Mouse (Mus musculus) cerebellum, postnatal 10 days (tissue): ENCODE measurements around the gene Hectd4.
"Not testable (repeated sequence)": the region's sequence is repeated elsewhere in the genome, so short reads cannot be mapped to it uniquely, and the experiment has no call there.

ENCODE experiments used
- DNase-seq, 2 experiments: peaks; one replicate each; pipeline ENCODE4 v3.0.0; 2021; ENCODE audit warnings: mixed read lengths in 2 of 2

Gene Hectd4

DNA sequence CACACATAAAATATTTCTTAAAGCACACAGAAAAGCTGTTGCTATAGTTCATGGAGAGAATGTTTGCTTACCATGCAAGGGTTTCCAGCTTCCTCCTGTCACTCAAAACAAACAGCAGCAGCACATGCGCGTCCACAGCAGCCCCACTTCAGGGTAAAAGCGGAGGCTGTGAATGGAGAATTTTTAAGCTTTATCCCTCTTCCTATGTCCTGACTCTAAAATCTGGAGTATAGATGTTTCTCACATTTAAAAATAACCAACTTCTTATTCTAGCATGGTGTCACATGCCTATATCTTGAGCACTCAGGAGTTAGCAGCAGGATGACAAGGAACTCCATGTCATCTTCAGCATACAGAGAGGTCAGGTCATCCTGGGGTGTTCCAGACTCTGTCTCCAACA lies 70.3 kb downstream of the Hectd4 start:
- no peak for DNase-seq

DNA sequence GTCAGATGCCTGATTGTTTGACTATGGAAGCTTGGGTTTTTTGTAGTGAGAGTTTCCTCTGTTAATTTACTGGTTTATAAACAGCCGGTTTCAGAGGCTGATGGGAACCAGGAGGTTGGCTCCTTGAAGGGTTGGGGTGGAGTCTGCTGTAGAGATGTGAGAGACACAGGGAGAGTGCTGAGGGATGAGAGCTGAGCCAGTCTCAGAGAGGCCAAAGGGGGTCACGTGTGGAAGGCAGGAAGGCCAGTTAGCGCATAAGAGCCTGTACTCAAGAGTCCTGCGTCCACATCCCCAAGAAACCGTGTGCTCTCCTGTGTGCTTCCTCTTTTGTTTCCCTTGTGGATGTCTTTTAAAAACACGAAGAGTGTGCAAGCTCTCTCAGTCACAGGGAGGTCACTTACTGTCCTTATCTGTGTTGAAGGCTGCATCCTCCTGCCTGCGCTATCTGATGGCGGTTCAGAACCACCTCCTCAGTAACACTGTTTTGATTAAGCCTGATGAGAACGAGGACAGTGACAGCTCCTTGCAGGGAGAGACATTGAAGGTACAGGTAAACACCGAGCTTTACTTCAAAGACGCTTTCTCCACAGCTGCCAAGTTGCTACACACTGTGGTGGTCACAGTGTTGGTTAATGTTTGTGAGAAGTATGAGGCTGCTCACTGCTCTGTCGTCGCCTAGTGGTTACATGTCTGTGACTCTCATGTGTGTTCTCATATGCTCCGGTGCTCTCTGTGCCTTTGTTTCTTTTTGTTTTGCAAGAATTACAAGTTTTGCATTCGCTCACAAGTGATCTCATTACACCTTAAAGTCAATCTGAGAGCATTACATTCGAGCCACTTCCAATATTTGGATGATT lies 72.5 kb downstream of the Hectd4 start:
- no peak for DNase-seq

DNA sequence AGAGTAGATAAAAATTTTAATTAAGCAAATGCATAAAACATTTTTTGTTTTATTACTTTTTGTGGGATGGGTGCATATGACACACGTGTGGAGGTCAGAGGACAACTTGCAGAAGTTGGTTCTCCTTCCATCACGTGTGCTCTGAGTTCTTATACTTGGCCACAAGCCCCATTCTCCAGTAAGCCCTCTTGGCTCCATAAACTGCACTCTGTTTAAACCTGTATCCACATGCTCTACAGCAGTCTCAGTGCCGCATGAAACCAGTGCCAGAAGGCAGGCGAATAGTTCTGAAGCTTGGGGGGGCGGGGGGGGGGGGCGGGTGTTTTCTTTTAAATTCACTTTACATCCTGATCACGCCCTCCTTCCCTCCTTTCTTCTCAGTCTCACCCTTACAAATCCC lies 85.0 kb downstream of the Hectd4 start:
- no peak for DNase-seq

DNA sequence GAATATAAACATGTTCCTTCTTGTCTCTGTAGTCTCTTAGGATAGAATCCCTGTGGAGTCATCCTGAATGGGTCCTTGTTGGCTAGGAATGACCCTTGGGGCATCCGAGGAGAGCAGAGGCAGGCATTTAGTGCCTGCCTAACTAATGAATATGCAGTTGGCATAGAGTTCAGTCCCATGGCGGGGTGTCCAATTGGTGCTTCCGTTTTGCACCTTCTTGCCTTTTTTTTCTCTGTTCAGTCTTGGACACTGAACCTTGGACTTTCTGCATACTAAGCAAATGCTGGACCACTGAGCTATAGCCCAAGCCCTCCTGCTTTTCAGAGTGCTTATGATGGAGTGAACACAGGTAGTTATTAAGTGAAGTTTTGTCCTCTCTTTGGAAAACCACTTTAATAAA lies 87.6 kb downstream of the Hectd4 start:
- DNase-seq, result no peak

DNA sequence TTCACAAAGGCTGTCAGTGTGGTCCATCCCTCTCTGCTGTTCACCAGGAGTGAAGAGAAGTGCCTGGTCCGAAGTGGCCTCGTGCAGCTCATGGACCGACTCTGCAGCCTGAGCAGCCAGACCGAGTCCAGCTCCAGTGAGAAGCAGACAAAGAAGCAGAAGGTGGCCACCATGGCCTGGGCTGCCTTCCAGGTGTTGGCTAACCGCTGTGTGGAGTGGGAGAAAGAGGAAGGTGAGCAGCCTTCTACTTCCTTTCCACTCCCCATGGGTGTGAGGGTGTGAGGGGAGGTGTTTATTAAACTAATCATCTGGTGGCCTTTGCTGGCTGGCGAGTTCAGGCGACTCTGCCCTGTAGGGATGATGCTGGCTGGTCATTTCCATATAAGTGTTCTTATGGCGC lies 91.6 kb downstream of the Hectd4 start:
- no peak for DNase-seq

DNA sequence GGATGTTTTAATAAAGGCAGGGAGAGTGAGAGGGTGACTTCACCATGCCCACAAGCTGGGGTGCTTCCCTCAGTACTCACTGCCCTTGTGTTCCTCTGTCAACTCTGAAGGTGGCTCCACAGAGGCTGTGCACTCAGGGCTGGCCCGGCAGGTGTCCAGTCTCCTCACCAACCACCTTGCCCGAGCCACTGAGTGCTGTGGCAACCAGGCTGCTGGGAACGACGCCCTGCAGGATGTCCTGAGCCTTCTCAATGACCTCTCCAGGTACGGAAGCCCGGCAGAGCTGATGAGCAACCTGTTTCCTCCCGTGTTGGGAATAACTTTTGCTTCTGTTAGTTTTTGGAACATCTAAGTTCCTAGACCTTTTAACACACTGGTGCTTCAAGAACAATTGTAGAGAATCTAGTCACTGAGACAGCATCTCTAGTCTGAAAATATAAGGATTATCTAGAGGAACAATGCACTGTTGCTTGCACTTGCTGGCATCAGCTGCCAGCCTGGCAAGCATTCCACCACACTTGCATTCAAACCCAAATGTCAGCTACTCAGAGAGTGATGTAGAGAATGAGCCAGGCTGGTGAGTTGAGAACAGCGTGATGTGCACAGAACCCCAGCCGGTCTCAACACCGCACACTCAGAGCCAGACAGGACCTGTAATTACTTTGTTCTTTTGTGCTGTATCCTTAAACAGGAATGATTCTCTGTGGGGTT lies 93.9 kb downstream of the Hectd4 start:
- no peak for DNase-seq

DNA sequence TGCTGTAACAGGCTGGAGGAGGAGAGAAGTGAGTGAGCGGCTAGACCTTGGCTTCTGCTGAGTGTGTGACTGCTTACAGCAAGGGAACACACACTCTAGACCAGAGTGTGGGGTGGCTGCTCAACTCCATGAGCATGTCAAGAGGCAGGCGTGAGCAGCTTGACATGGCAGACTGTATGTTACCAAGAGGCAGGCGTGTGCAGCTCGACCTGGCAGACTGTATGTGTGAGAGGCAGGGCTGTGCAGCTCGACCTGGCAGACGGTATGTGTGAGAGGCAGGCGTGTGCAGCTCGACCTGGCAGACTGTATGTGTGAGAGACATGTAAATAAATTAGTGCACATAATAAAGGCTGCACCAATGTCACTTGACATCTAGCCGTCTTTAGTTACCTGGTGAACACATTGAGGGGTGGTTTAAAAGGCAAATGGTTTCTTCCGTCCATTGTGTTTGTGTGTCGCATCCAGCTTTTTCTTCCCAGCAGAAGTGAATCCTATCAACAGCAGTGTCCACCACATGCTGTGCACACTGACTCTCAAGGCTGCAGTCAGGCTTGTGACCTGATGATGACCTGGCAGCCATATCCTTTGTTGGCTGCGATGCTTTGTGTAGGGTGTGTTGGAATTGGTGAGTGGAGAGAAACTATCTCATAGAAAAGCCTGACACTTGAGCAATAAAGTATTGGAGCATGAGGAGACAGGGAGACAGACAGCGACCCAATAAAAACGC lies 106.2 kb downstream of the Hectd4 start:
- DNase-seq, result no peak

DNA sequence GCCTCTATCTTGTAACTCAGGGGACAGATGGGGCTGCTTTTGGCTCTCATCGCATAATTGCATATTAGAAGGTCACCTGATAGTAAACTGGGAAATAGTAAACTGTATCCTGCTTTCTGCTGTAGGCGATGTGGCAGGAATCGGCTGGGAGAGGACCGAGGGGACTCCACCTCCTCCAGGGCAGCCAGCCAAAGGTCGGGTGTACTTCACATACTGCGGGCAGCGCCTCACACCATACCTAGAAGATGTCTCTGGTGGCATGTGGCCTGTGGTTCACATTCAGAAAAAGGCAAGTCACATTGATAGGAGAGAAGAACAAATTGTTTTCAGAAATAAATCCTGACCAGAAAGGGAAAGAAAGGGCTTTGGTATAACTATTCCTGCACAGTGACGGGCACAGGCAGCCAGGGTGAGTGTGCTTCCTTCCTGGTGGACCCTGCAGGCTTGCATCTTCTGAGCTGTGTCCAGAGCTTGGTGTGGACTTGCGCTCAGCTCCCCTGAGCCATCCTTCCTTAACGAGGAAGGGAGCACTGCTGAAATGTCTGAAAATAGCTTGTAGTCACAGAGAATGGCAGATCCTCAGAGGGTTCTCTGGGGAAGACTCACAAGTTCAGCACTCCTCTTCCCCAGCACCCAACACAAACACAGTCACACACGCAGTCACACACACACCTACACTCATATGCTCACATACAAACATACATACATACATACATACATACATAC lies 109.5 kb downstream of the Hectd4 start:
- peak in 1 of 2 experiments; percentile 29 for DNase-seq

DNA sequence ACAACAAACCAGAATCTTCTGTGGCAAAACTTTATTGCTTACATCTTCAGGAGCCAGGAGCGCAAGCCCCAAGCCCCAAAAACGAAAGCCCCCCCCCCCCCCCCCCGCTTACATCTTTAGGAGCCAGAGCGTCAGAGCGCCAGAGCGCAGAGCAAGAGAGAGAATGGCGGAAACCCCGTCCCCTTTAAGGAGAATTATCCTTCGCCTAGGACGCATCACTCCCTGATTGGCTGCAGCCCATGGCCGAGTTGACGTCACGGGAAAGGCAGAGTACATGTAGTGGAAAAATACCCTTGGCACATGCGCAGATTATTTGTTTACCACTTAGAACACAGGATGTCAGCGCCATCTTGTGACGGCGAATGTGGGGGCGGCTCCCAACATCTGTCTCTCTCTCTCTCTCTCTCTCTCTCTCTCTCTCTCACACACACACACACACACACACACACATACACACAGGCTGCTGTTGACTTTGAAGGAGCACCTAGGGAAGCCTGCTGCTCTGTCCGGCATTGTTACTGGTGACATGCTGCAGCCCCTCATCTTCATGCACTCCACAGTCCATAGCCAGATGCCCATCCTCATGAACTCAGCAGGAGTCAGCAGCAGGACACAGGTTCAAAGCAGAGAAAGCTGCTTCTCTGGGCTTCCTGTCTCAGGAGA lies 110.3 kb downstream of the Hectd4 start:
- DNase-seq, result not testable (repeated sequence)

DNA sequence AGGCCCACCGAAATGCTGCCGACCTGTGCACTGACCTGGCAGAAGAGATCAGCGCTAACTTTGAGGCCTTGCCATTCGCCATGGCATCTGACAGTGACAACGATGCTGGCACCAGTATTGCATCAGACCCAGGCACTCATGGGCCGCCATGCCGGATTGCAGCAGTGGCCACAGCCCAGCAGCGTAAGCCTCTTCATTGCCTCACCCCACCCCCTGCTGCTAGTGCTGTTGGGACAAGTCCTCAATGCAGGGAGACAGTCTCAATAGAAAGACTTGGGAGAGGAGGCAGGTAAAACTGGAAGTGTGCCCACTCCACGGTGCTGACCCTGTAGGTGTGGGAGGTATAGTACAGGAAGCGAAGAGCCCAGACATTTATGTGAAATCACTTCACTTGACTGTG lies 111.7 kb downstream of the Hectd4 start:
- DNase-seq, result peak in 1 of 2 experiments; percentile 27

DNA sequence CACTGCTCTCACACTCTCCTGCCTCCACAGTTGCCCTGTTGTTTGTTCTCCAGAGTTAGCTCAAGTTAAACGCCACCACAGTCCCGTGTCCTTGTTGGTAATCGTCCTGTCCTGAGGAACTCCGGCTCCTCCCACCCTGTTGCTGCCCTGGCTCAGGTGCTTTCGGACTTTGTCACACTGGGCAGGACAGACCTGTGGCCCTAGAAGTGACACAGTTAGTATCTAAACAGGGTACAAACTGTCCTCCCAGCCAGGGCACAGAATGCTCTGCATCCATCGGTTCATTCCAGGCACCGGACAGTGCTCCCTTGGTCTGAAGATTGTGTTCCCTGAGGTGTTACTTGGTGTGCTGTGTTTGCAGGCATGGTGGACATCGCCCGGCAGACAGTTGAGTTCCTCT lies 114.0 kb downstream of the Hectd4 start:
- no peak for DNase-seq

DNA sequence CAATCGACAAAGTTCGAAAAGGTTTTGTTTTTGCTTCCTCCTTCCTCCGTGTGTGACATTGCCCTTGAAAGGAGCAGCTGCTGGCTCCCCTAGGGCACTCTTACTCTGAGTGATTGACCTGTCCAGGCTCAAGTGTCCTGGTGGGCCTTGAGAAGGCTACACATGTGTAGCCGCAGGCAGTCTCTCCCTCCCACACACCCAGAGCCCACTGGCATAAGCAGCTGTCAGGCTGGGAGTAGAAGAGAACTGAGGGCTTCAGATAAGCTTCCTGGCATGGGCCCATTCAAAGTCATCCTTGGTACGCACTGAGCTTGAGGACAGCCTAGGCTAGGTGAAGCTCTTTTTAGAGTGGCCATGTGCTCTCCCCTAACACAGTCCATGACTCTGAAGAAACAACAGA lies 114.4 kb downstream of the Hectd4 start:
- no peak for DNase-seq

DNA sequence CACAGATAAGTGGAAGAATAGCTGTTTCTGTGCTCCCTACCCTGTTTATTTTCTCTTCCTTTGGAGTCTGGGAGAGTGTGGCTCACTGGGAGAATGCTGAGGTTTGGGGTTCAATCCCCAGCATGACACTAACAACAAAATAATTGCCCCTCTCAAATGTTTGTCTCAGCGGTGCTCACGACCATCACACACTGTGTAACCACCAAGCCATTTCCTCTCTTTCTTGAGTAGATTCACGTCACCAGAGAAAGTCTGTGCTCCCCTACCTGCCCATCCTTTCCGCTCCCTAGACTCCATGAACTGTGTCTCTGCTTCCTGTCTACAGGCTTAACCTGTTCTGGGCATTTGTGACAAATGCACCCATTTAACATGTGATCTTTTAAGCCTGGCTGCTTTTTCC lies 115.4 kb downstream of the Hectd4 start:
- DNase-seq, result no peak

DNA sequence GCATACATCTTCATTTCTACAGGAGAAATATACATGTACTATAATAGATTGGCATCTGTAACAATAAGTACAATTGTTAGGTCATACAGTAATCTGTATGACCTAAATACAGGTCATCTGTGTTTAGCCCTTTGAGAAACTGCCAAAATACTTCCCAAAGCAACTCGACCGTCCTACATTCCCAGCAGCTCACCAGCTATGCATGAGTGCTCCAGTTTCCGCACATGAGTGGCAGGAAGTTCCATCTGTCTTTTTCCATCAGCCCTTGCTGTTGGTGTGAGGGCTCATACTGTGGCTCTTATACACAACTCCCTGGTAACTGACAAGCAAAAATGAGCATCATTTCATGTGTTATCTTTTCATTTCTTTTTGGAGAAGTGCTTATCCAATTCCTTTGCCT lies 116.0 kb downstream of the Hectd4 start:
- peak; percentile 32 to 44 for DNase-seq

DNA sequence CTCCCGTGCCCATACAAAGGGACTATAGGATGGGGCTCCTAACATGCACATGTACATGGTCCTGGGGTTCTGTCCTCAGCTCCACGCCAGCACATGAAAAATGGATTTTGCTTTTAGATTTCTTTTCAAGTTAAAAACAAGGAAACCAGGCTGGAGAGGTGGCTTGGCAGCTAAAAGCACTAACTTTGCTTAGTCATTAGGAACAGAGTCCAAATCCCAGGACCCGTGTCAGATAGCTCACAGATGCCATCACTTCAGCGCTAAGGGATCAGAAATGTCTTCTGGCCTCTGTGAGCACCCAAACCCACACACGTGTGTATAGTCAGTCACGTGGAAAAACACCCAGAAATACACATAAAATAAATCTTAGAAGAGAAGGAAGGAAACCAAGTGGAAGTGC lies 116.8 kb downstream of the Hectd4 start:
- DNase-seq, result no peak

DNA sequence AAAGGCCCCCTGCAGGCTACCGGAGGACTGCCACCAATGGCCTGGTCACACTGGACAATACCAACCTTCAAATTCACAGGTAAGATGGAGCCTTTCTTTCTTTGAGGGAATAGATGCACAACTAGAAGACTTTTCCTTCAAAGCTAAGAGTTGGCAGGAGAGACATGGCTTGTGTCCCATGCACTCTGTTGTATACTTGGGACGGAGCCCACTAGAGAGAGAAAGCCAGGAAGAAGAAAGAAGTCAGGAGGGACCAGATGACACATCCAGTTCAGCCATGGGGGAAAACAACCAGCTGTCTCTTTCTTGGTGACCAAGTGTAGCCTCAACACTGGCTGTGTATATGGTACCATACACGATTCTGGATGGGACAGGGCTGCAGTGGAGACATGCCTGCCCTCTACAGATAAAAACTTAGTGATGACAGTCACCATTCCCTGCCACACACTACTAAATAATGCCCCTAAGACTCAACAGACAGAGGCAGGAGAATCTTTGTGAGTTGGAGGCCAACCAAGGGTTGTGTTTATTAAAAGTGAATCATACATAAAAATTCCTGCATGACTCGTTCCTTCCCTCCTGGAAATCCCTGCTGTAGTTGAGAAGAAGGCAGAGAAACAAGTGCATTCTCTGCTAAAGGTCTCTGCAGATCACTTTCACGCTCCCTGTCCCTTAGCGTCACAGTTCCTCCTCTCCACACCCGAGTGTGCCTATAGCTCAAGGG lies 119.7 kb downstream of the Hectd4 start:
- peak; percentile 66 to 69 for DNase-seq

DNA sequence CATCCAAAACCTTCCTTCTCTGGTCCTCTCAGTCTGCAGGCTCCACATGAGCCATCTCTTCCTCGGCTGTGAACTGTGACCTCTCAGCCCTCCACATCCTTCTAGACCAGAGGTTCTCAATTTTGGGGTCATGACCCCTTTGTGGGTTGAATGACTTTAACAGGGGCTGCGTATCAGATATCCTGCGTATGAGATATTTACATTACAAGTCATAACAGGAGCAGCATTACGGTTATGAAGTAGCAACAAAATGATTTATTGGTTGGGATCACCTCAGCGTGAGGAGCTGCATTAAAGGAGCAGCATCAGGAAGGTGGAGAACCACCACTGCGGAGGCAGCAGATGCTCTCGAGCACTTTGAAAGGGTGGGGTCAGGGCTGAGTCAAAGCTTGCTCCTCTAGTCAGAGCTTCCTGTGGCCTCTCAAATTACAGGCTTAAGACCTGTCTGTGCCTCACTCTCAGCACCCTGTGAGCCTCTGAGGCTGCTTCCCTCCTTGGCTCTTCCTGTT lies 121.0 kb downstream of the Hectd4 start:
- DNase-seq, result no peak

DNA sequence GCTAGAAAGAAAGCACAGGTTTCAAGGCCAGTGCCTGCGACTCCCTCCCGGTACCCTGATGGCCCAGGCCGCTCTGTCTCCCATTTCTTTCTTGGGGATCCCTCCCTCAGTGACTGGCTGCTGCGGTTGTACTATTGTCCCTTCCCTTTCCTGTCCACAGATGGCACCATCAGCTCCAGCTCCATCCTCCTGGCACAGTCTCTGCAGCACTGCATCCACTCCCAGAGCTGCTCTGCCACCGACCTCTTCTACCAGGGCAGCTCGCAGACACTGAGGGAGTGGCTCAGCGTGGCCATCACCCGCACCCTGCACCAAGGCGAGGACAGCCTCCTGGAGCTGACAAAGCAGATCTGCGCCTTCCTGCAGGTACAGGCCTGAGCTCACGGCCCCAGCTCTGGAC lies 122.5 kb downstream of the Hectd4 start:
- no peak for DNase-seq

DNA sequence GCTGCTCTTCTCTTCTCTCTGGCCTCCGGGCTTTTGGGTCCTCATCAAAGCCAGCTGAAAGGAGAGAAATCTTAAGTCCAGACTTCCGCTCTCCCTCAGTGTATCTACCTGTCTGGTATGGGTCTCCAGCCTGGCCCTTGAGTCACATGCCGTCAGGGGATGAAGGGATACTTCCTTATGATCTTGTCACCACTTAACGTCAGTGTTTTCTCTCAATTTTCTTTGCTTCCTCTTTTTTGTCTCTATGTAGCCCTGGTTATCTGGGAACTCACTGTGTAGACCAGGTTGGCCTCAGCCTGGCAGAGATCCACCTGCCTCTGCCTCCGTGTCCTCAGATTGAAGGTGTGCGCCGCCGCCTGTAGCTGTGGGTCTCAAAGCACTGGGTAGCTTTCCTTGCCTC lies 124.0 kb downstream of the Hectd4 start:
- no peak for DNase-seq

DNA sequence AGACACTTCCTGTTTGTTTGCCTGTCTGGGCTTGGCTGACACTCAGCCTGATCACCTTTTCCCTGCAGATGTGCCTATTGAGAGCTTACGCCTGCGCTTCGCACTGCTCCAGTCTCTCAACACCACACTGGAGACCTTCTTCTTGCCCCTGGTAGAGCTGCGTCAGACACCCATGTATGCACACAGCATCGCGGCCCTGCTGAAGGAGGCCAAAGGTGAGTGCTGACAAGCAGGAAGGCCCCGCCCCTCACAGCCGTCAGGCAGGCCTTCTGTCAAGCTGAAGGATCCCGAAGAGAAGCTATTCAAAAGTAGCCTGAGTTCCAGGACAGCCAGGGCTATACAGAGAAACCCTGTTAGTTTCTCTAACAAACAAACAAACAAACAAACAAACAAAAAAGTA lies 139.2 kb downstream of the Hectd4 start:
- no peak for DNase-seq

DNA sequence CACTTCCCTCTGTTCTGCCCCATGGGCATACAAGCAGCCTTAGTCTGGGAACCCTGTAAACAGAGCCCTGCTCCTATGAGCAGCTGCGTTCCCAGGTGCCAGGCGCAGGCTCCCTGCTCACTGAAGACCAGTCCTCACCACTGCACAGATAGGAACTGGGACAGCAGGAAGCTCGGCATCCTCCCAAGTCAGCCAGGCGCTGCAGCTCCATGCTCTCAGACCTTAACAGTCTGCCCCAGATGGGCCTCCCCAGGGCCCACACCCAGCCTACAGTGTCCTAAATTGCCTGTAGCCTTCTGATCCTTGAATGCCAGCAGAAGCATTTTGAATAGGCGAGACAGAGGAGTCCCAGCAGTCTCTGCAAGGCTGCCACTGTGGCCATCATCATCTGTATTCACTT lies 141.7 kb downstream of the Hectd4 start:
- no peak for DNase-seq

DNA sequence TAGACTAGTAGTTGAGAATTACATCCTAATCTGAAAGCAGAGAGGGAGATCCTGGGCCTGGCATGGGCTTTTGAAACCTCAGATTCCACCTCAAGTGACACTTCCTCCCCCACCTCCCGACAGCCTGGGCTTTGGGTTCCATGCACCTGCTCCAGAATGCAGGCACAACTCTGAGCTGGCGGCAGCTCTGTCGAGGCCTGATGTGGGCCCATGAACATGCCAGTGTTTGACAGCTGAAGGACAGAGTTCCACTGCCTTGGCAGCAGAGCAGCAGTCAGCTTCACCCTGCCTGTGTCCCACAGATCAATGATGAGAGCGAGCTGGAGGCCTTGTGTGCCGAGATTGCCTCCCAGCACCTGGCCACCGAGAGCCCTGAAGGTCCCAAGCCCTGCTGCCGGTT lies 143.4 kb downstream of the Hectd4 start:
- DNase-seq, result no peak
